Comparison of ENCODE assay signal across 8 mouse cellular contexts in genomic region chr8:26833297-26833696, GRCm38 (mm10).
DNase-seq lines count a peak whose midpoint lies in the region; ATAC-seq lines count a peak whose summit lies in the region.

No protein-coding gene starts in this region.

- DNase-seq in adrenal gland, adult 18-20 months (ENCODE audit: low spot score in 2 of 2): peak; percentile 64 to 76
- DNase-seq in embryo, embryonic 11.5 days (ENCODE audit: low read depth, low spot score): peak; percentile 74
- DNase-seq in kidney, adult 18-20 months: peak; percentile 55
- peak; percentile 90 for DNase-seq in mesoderm, embryonic 11.5 days (ENCODE audit: low read depth, low spot score)
- DNase-seq in MN1 (ENCODE audit: low spot score): no peak
- no peak for DNase-seq in cerebellum, postnatal 36 days
- no peak for DNase-seq in spleen, postnatal 10 days (ENCODE audit: low spot score in 2 of 2)

- no peak for ATAC-seq in megakaryocyte-erythroid progenitor cell, adult 5-6 weeks (replicated peaks; ENCODE audit: low FRiP score, low TSS enrichment, poor library complexity, severe bottlenecking)

Comparison
In these comparisons a context has a peak if more than half of its experiments do, and no peak if none do; other contexts are left out.
1. DNase-seq: peak in adrenal gland, adult 18-20 months (2 of 2), embryo, embryonic 11.5 days (single experiment), kidney, adult 18-20 months (single experiment) and mesoderm, embryonic 11.5 days (single experiment); none in MN1 (single experiment), cerebellum, postnatal 36 days (0 of 2) and spleen, postnatal 10 days (0 of 2).